Mouse (Mus musculus) 416B (cell line): Measurements from ENCODE around the gene Bcat1.

ENCODE experiments used
- DNase-seq: peaks from one replicate; pipeline ENCODE4 v3.0.0; 2011; ENCODE audit warnings: low read depth

The Bcat1 gene

GRCm38 (mm10) chr6:145056102-145056501 is 19.9 kb downstream of the Bcat1 start:
- no peak for DNase-seq

- DNase-seq: no peak
Measured at GRCm38 (mm10) chr6:145055277-145055858, 20.6 kb downstream of the Bcat1 start.

DNA sequence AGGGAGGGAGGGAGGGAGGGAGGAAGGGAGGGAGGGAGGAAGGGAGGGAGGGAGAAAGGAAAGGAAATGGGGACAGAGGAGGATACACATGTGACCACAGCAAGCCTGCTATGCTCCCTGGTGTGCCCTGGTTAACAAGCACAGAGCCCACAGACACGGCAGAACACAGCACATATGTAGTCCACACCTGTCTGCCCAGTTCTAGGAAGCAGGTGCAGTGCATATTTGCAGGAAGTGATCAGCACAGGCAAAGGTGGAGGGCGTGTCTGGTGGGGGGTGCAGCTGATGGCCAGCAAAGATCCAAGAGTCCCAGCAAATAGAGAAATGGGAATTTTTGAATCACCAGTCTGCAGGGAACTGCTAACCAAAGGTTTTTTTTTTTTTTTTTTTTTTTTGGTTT is 23.3 kb downstream of the Bcat1 start:
- no peak for DNase-seq

DNA sequence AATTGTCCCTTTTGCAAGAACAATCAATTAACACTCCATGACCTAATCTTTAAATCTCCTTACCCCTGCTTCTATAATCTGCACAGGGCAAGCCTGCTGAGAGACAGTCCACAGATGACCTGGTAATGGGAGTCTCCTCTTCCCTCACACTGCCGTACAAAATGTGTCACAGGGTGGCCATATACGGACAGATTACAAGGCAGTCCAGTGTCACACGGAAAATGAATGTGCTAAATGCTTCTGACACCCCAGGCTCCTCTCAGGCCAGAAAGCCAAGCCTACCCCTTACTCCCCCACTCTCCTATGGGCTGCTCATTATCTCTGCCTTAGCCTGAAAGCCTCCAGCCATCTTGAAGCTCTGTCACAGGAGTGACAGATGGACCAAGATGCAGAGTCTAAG is 25.1 kb downstream of the Bcat1 start:
- no peak for DNase-seq

- DNase-seq: no peak
Measured at GRCm38 (mm10) chr6:145048131-145048997, 27.6 kb downstream of the Bcat1 start.

DNA sequence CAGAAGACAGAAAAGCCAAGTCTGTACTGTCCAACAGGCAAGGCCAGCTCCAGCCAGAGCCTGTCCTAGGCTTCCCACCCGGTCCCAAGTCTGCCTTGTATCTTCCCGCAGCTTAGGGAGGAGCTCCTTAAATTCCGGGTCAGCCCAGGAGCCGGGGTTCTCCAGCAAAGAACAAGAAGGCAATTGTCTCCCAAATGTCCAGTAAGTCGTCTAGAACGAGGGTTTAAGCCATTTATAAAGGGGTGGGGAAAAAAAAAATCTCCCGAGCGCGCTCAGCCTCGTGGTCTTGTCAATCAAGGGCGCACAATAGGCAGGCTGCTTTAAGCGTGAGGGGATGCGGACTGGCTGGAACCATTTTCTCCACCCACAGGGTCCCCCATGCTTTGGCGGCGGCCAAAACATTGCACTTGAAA is 28.5 kb downstream of the Bcat1 start:
- no peak for DNase-seq

- DNase-seq: no peak
Measured at GRCm38 (mm10) chr6:145046266-145046890, 29.6 kb downstream of the Bcat1 start.

DNA sequence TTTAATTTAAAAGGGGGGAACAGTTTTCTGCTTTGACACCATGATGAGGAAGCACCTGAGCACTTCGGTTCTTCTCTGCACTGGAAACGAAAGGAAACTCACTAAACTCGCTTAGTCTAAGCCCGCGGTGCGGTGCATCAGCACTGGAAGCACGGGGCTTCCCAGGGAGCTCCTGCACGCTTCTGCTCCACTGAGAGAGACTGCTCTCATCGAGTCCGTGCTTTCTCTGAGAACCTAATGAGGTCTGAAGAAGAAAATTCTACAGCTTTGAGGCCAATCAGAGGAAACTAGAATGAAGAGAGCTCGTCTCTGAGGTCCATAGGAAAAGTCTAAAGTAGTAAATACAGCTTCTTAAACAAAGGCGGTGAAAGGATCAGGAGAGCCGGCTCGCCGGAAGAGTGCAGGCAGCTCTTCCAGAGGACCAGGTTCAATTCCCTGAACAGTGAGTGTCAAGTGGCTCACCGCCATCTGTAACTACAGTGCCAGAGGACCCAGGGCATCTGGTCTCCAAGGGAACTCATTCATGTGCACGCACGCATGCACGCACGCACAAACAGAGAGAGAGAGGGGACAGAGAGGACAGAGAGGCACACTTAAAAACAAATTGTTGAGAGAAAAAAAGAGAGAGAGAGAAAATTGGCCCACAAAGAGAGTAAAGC is 30.9 kb downstream of the Bcat1 start:
- DNase-seq: no peak

- no peak for DNase-seq
Measured at GRCm38 (mm10) chr6:145040732-145041131, 35.3 kb downstream of the Bcat1 start.

DNA sequence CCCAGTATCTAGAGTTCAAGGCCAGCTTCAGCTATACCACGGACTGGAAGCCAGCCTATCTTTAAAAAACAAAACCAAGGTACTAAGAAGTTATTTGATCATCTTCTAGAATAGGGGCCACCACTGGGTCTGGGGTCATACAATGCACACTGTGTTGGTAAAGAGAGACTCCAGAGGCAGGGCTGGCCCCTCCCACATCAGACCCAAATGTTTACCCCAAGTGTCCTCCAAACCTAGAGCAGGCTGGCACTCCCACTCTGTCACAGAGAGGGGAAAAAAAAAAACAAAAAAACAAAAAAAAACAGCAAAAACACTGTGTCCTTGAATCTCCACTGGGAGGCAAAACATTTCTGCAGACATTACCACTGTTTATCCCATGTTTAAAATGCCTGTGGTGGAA is 38.4 kb downstream of the Bcat1 start:
- DNase-seq: no peak

DNA sequence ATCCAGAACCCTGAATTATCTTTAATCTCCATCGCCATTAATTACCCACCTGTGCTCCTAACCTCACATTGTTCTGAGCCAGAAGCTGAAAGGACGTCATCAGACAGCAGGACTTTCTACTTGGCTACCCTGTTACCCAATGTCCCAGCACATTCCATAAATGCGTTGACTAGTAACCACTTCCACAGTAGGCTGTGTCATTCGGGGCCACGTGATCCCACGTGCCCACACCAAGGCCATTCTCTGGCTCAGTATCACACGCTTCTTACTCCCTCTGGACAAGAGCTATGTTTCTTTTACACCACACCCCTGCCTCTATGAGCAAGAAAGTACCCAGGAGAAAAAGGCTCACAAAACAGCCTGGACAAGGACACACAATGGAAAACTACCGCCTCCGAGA is 40.6 kb downstream of the Bcat1 start:
- no peak for DNase-seq

GRCm38 (mm10) chr6:145030587-145030986 is 45.4 kb downstream of the Bcat1 start:
- no peak for DNase-seq

DNA sequence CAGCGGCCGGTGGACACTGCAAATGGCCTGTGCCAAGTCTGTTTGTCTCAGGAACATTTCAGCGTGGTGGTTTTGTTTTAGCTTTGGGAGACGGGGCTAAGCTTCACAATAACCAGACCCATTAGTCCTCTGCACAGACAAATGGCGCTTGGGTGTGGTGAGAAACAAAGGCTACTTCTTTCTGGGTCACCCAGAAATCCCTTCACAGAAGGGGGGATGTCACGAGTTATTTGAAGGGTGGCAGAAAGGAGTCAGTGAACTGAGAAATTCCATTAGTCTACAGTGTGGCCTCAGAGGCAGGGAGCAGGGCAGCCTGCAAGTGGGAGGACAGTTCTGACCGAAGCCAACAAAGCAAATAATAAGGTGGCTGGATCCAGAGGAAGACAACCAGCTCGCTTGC is 52.0 kb downstream of the Bcat1 start:
- no peak for DNase-seq

DNA sequence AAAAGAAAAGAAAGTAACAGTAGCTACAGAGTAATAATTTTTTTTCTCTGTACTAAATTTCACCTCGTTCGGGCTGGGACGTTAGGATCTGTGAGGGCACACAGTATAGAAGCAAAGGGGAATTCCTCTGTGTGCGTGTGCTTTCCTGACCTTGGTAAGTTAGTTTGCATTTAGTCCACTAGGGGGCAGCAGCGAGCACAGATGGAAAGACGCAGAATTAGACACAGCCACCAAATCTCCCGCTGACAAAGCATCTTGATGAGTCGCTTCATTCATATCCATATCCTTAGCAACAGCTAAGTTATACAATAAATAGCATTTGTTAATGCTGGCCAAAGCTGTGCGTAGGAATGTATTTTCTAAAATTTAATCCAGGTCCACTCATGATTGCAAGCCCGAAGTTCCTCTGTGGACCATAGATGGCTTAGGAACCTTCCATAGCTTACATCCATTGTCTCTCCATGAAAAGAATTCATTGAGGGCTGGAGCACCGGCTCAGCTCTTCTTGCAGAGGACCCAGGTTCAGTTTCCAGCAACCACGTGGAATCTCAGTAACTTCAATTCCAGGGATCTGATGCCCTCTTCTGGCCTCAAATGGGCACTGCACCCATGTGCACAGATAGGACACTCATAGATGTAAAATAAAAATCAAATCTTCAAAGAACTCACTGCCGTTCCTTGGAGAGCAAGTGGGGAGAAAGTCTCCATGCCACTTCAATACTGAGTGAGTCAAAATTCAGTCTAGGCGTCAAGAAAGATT is 52.8 kb downstream of the Bcat1 start:
- peak; percentile 82 for DNase-seq

DNA sequence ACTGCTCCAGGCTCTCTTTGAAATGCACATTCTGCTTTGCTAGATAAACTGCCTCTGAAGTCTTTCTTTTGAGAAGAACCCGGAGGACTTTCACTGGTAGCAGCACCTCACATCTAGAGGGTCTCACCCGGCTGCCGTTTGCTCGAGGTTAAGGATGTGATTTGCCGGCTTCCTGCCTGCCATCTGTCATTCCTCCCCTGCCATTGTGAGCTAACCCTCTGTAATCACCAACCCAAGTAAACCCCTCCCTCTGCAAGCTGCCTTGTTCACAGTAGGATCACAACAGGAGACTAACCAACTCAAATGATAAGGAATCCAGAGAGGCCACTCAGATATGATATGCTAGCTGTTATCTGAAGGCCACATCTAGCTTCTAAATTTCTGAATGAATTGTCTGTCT is 53.6 kb downstream of the Bcat1 start:
- DNase-seq: no peak

GRCm38 (mm10) chr6:145020553-145020952 is 55.4 kb downstream of the Bcat1 start:
- DNase-seq: no peak

DNA sequence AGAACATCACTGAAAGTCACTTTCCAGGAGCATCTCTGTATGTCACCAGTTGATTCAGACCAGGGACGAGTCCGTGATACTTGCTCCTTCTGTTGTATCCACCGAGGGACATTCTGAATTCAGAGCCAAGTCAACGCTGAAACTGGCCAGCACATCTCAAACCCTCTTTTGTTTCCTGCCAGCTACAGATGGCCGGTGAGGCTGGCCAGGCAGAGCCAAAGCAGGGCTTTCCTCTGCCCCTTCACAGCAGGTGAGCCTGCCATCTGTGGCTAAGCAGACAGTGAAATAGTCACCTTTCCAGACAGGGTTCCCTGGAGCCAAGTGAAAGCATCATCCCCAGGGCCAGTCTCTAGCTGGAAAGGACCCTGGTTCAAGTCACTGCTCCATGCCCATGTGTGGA is 57.7 kb downstream of the Bcat1 start:
- DNase-seq: no peak

DNA sequence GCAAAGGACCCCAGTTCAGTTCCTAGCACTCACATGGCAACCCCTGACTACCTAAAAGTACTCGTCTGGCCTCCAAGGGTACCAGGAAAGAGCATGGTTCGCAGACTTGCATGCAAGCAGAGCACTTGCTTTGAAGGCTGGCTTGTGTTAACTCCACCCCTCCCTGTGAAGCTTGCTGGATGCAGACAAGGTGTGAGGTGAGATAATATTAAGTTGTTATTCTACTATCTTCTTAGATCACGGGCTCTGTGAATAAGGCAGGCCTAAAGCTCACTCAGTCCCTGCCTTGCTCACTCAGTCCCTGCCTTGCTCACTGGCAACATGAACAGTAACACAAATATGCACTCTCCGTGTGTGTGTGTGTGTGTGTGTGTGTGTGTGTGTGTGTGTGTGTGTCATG is 58.5 kb downstream of the Bcat1 start:
- no peak for DNase-seq

- DNase-seq: peak; percentile 27
Measured at GRCm38 (mm10) chr6:145016639-145017038, 59.3 kb downstream of the Bcat1 start.

DNA sequence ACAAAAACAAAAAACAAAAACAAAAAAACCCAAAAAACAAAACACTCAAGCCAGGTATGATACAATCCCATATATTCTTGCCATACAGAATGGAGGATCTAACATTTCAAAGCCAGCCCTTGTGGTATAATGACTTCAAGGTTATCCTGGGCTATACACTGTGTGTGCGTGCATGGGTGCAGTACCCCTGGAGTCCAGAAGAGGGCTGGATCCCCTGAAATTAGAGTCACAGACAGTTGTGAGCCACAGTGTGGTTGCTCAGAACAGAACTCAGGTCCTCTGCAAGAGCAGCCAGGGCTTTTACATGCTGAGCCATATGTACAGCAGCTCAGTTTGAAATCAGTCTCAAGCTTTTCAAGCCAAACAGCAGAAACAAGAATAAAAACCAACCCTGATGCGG is 61.0 kb downstream of the Bcat1 start:
- DNase-seq: no peak

- no peak for DNase-seq
Measured at GRCm38 (mm10) chr6:145012699-145013098, 63.3 kb downstream of the Bcat1 start.

DNA sequence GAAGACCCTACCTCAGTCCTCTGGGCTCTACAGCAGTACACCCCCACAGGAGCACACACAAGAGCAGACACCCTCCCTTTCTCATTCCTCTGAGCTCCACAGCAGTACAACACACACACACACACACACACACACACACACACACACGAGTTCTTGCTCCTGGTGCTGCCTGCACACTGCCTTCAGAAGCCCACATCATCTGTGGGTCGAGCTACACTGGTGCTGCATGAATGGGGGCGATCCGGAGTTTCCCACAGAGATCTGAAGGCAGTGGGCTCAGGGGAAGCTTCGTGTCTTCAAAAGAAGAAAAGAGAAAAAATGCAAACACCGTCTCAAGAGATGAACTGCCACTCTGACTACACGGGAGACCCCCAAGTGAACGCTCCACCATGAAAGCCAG is 64.8 kb downstream of the Bcat1 start:
- no peak for DNase-seq
